Mouse (Mus musculus) cerebellum, adult 9-10 months (tissue): ENCODE measurements around the gene H2-Ab1.
A peak's percentile ranks its signal among the peaks of the same experiment; 100 is the strongest.
"Not testable (repeated sequence)": the region's sequence is repeated elsewhere in the genome, so short reads cannot be mapped to it uniquely, and the experiment has no call there.

Experiments used
- DNase-seq: peaks from one replicate; pipeline ENCODE4 v3.0.0; 2022

The H2-Ab1 gene

DNA sequence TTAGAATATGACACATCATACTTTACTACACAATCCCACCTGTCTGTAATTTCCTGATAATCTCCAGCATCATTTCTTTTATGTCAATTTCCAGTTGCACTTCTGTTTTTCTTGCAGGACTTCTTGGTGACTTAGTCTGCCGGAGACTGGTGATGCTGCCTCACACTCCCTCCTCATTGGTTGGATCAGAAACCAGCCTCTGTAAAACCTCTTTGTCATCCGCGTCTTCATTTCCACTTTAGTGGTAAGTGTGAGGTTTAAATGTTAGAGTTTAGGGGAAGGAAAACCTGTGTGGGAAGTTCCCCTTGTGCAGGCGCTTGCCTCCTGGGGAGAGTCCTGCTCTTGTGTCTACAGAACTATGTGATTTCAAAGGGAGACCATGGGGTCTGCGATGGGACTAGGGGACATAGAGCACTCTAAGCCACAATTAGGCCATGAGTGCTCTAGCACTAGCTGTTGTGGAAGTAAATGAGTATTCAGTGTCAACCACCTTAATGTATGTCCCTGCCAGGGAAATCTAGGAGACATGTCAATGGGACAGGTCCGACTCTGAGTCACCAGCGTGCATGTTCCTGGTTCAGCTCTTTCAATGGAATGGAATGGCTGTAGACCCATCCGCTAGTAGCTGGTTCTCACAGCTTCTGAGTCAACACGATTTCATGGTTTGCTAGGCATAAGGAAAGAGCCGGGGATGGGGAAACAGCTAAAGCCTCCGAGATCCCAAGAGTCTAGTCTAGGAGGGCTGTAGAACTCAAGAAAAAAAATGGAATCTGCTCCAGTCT is at the start of gene H2-Ab1:
Gene H2-Ab1 (plus strand): TSS at position 96 of the 782 bp plus-strand sequence.
- peak; percentile 46 for DNase-seq

DNA sequence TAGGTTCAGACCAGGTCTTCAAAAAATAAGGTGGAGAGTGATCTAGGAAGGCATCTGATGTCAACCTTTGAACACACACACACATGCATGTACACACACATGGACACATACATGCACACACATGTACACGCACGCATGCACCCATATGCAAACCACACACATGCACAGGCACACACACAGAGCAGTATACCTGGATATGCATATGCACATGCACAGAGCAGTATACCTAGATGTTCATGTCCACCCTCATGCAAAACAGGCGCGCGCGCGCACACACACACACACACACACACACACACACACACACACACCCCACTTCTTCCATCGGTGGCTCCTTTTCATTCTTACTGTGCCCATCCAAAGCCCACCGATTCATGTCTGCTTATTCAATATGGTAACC is 49.6 kb upstream of the H2-Ab1 start:
- DNase-seq = no peak

DNA sequence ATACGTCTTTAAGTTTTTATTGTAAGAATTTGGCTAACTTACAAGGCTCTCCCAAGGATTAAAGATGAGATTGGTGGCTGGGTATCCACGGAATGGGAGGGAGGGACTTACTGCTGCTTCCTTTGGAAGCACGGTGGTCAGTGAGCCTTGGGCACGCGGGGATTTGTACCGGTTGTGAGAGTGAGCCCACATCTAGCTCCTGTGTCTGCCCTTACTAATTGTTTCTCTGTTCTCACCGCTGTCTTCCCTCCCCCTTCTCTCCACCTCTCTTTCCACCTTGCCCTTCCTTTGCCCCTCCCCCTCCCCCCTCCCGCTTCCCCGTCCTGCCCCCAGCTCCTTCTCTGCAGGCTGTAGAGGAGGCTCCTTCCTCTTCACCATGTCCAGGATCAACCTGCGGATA is 49.1 kb upstream of the H2-Ab1 start:
- DNase-seq = no peak

DNA sequence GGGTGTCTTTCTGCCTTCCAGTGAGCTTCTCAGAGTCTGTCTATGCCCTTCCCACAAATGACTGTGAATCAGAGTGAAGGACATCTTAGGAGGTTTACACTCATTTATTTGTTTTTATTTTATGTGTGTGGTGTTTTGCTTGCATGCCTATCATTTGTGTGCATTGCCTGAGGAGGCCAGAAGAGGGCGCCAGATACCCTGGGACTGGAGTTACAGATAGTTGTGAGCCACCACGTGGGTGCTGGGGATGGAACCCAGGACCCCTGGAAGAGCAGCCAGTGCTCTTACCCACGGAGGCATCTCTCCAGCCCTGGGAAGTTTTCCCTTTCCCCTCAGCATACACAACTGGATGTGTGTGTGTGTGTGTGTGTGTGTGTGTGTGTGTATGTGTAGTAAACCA is 47.8 kb upstream of the H2-Ab1 start:
- DNase-seq = no peak

DNA sequence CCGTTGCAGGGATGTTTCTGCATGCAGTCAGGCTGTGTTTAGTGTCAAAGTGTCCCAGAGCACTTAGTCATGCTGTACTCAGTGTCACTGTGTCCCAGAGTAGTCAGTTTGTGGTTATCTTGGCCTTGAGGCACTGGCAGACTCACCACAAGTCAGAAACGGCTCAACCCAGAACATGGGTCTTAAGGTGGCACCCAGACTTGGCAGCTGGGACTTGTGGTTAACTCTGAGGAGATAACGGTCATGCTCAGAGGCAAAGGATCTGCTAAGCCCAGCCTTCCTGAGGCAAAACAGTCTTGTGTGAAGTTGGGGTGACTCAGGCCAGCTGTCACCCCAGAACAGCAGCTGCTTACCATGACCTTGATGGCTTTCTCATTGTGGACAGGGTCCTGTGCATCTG is 46.9 kb upstream of the H2-Ab1 start:
- no peak for DNase-seq

DNA sequence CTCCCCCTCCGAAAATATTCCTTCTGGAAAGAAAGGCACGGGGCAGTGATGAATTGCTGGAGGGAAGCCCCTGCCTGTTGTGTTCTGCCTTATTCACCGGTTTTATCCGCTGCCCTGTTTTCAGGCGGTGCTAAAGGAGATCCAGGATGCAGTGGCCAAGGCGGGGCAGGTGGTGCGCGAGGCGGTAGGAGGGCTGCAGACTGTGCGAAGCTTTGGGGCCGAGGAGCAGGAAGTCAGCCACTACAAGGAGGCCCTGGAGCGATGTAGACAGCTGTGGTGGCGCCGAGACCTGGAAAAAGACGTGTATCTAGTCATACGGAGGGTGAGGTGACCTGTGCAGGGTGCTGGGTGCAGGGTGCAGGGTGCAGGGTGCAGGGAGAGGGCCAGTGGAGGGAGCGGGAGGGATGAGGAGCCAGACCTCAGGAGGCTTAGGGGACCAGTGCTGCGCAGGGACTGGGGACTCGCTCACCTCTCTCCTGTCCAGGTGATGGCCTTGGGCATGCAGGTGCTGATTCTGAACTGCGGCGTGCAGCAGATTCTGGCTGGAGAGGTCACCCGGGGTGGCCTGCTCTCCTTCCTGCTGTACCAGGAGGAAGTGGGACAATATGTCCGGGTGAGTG is 45.6 kb upstream of the H2-Ab1 start:
- no peak for DNase-seq

DNA sequence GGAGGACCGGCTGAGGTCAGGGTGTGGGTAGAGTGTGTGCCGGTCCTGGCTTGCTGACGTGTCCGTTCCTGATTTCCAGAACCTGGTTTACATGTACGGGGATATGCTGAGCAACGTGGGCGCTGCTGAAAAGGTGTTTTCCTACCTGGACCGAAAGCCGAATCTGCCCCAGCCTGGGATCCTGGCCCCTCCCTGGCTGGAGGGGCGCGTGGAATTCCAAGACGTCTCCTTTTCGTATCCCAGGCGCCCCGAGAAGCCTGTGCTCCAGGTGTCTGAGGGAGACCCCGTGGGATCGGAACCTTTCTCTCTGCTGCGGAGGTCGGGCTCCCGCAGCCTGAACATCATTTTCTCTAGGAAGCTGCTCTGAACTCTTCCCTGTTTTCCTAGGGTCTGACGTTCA is 43.6 kb upstream of the H2-Ab1 start:
- no peak for DNase-seq

DNA sequence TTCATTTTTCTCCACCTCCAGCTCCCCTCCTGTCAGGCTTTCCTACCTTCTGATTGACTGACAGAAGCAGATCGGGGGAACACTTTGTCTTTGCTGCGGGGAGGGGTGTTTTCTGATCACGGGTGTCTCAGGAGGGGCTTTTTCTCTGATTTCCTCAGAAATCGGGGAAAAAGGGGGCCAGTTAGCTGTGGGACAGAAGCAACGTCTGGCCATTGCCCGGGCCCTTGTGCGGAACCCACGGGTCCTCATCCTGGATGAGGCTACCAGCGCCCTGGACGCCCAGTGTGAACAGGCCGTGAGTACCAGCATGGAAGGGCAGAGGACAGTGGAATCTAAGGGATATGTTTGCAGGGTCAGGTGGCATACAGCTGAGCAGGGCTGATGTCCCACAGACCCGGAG is 42.3 kb upstream of the H2-Ab1 start:
- DNase-seq = no peak

DNA sequence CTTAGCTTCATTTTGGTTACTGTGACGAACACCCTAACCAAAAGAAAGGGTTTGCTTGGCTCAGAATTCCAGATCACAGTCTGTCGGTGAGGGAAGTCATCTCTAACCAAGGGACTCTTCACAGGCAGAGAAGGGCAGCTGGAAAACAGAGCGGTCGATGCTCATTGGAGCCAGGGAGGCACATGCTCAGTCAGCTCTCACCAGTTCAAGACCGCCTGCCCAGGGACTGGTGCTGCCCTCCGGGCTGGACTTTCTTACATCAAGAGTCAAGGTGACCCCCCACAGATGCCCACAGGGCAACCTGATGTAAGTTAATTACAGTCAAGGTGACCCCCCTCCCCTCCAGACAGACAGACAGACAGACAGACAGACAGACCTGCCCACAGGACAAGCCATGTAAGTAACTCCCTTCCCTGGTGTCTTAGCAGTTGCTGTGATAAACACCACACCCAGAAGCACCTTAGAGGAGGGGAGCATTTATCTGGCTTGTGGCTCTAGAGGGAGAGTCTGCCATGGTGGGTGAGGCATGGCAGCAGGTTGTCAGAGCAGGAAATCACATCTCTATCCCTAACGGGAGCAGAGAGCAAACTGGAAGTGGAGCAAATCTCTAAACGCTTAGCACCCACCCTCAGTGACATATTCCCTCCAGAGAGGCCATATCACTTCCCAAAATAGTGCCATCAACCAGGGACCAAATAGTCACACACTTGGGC is 40.1 kb upstream of the H2-Ab1 start:
- DNase-seq = no peak

DNA sequence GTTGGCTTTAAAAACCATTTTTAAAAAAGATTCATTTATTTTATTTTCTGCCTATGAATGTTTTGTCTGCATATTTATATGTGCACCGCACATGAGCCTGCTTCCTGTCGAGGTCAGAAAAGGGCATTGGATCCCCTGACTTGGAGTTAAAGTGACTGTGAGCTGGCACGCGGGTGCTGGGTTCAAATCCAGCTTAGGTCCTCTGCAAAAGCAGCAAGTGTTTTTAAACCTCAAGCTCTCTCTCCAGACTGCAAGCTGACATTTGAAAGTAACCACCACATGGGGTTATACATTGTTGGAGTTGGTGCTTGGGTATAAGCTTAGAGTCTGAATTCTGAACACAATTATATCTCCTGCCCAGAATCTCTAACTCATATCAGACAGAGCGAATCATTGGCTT is 39.5 kb upstream of the H2-Ab1 start:
- no peak for DNase-seq

DNA sequence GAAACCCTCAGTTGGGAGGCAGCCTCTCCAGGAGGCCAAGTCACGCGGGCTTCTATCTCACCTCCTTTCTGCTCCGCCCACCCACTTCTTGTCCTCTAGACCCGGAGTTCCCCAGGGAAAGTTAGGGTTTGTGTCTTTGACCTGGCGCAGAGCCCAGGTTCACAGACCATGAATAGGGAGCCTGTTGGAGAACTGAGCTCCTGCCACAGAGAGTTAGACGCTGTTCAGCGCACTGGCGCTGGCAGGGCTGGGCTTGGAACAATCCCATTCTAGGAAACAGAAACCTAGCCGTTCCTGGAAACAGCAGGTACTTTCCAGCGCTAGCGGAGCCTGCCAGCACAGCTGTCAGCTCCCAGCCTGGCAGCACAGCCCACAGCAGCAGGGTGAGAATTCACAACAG is 38.8 kb upstream of the H2-Ab1 start:
- DNase-seq = no peak

DNA sequence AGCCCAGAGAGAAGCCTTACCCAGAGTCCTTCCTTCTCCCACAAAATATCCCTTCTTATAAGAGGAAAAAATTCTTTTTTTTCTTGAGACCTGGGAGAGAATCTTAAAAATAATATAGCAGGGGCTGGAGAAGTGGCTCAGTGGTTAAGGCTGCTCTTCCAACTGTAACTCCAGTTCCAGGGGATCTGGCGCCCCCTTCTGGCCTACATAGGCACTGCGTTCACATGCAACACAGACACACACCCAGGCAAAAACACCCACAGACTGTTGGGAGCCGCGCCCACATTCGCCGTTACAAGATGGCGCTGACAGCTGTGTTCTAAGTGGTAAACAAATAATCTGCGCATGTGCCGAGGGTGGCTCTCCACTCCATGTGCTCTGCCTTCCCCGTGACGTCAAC is 38.4 kb upstream of the H2-Ab1 start:
- not testable (repeated sequence) for DNase-seq

DNA sequence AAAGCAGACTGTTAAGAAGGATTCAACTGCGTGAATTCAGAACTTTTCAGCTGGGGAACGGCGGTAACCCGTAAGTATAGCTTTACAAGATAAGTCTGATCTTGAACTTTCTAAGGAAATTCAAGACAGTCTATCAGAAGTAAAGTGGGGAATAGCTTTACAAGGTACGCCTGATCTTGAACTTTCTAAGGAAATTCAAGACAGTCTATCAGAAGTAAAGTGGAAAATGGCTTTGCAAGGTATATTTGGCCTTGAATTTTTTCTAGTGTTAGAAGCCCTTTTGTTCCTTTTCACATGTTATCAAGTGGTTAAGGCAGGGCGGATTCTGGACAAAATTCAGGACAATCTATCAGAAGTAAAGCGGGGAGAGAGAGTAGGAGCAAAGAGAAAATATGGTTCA is 37.7 kb upstream of the H2-Ab1 start:
- DNase-seq = peak; percentile 68

DNA sequence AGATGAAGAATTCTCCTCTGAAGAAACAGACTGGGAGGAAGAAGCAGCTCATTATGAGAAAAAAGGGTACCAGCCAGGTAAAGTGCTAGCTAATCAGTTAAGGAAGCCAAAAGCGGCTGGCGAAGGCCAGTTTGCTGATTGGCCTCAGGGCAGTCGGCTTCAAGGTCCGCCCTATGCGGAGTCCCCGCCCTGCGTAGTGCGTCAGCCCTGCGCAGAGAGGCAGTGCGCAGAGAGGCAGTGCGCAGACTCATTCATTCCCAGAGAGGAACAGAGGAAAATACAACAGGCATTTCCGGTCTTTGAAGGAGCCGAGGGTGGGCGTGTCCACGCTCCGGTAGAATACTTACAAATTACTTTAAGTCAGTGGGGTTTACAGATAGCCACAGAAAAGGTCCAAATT is 37.1 kb upstream of the H2-Ab1 start:
- DNase-seq = not testable (repeated sequence)

DNA sequence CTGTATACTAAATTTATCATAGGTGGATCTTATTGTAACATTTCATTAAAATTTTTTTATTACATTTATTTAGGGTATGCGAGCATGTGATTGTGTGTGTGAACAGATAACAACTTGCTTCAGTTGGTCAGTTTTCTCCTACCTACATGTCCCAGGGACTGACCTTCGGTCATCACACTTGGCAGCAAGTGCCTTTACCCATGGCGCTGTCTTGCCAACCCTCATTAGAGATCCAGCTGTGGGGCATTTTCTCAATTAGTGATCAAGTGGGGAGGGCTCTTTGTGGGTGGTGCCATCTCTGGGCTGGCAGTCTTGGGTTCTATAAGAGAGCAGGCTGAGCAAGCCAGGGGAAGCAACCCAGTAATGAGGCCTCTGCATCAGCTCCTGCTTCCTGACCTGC is 32.7 kb upstream of the H2-Ab1 start:
- no peak for DNase-seq

DNA sequence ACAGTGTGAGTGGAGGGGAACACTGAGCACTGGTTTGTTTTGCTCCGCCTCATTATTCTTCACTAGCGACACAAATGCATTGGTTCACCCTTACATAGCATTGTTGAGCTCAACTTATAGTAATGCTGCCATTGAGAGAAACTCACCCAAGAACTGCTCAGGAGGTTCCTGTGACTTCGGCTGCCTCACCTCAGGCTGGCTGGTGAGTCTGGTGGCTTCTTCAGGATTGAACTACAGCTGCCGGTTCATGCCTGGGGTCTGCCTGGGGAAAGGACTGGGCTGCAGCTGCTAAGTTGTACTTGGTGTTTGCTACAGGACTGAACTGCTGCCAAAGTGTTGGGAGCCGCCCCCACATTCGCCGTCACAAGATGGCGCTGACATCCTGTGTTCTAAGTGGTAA is 32.1 kb upstream of the H2-Ab1 start:
- DNase-seq = no peak

DNA sequence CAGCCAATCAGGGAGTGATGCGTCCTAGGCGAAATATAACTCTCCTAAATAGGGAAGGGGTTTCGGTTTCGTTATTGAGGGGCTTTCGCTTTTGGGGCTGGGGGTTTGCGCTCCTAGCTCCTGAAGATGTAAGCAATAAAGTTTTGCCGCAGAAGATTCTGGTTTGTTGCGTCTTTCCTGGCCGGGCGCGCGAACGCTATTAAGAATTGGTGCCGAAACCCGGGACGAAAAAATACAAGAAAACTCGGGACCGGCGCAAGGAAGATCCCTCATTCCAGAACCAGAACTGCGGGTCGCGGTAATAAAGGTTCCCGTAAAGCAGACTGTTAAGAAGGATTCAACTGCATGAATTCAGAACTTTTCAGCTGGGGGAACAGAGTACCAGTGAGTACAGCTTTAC is 31.6 kb upstream of the H2-Ab1 start:
- DNase-seq = not testable (repeated sequence)

DNA sequence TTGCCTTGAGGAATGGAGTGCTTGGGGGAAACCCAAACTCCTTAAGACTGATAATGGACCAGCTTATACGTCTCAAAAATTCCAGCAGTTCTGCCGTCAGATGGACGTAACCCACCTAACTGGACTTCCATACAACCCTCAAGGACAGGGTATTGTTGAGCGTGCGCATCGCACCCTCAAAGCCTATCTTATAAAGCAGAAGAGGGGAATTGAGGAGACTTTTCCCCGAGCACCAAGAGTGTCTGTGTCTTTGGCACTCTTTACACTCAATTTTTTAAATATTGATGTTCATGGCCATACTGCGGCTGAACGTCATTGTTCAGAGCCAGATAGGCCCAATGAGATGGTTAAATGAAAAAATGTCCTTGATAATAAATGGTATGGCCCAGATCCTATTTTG is 26.5 kb upstream of the H2-Ab1 start:
- peak; percentile 6 for DNase-seq

DNA sequence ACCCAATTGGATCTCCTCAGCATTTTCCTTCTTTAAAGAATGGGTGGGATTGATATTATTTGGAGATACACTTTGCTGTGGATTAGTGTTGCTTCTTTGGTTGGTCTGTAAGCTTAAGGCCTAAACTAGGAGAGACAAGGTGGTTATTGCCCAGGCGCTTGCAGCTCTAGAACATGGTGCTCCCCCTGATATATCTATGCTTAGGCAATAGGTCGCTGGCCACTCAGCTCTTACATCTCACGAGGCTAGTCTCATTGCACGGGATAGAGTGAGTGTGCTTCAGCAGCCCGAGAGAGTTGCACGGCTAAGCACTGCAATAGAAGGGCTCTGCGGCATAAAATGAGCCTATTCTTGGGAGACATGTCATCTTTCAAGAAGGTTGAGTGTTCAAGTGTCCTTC is 25.5 kb upstream of the H2-Ab1 start:
- DNase-seq = not testable (repeated sequence)

DNA sequence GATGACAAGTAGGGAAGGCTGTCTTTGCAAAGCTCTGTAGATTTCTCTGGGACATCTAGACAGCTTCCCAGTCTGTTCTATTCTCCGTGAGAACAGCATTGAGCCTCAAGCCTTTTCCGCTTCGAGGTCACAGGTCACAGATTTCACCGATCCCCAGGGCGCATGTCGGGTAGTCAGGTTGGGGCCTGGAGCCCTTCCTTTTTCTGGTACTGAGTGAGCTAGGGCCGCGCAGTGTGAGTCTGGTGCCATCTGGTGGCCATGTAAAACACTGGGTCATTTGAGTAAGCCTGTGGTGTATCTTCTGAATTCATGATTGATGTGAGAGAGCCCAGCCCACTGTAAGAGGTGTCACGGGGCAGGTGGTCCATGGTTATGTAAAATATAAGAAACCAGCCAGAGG is 22.6 kb upstream of the H2-Ab1 start:
- peak; percentile 49 for DNase-seq

DNA sequence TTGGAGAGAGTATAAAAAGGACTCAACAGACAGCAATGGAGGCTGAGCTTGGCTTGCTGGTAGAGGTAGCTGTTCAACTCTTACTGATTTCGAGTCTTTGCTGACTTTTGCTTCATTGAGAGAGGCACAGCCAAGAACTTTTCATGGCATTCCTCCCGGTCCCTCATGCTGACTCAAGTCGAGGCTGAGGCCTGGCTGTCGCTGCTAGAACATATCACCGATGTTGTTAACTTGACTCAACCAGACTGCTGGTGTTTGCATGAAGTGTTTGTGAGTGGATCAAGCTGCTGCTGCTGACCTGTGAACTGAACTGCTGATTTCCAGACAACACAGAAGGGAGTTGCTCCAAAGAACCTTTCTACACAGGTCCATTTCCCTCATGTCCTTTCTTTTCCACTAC is 20.8 kb upstream of the H2-Ab1 start:
- no peak for DNase-seq

DNA sequence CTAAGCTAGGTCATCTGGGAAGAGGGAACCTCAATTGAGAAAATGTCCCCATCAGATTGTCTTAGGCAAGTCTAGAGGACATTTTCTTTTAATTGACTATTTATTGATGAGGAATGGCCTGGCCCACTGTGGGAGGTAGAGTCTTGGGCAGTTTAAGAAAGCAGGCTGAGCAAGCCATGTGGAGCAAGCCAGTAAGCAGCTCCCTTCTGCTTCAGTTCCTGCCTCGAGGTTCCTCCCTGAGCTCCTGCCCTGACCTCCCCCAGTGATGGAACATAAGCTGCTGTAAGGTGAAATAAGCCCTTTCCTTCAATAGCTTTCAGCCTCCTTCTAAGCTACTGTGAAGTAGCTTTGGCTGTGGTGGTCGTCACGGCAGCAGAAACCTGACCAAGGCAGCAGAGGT is 19.7 kb upstream of the H2-Ab1 start:
- no peak for DNase-seq

DNA sequence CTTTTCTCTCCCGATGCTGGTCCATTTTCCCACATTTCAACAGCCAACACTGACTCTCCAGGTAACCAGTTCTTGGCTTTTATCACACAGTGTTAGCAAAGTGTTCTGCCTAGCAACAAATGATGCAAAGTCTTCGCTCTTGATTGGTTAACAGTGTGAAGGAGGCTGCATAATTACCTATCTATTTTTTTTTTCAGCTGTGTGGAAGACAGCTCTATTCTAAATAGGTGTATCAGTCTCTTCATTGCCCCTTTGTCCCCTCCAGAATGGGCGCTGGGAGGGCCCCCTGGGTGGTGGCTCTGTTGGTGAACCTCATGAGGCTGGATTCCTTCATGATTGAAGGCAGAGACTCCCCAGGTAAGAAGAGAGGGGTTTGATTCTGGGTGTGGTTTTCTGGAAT is 18.8 kb upstream of the H2-Ab1 start, which contains the start of gene H2-Ob:
Gene H2-Ob (plus strand): TSS at position 198 of the 400 bp plus-strand sequence.
- DNase-seq = no peak

DNA sequence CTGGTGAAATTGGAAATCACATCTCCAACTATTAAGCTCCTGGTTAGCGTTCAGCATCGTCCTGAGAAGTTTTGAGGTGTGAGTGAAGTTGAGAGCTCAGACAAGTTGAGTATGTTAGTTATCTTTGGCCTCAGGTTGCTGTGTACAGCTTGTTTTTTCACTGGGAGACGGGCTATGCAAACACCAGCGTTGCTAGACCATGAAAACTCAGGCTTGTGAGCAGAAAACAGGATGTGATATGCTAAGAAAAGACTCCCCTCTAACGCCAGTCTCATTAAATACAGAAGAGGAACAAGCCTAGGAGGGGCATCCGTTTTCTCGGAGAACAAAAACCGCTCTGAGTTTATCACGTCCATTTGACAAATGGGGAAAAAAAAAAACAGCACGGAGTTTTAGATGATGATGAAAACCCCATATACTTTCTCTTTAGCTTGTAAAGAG is 17.9 kb upstream of the H2-Ab1 start:
- DNase-seq = no peak
